Mouse (Mus musculus) brain, adult 2 months (tissue): ENCODE measurements at regions not wholly inside any gene's neighbourhood (a gene's known extent, or its start where the extent isn't known, plus 50 kb on each side); places are given as distances from the start of the nearest gene placed in this dataset.

Experiments used
- DNase-seq: peaks from one replicate; pipeline ENCODE4 v3.0.0; 2011; ENCODE audit warnings: low read depth, low spot score

- no peak for DNase-seq
These were observed 97.6 kb upstream of the Bdnf start for GRCm38 (mm10) chr2:109576946-109577345.

GRCm38 (mm10) chr2:109578870-109579310 is 95.6 kb upstream of the Bdnf start:
- peak; percentile 55 for DNase-seq

DNA sequence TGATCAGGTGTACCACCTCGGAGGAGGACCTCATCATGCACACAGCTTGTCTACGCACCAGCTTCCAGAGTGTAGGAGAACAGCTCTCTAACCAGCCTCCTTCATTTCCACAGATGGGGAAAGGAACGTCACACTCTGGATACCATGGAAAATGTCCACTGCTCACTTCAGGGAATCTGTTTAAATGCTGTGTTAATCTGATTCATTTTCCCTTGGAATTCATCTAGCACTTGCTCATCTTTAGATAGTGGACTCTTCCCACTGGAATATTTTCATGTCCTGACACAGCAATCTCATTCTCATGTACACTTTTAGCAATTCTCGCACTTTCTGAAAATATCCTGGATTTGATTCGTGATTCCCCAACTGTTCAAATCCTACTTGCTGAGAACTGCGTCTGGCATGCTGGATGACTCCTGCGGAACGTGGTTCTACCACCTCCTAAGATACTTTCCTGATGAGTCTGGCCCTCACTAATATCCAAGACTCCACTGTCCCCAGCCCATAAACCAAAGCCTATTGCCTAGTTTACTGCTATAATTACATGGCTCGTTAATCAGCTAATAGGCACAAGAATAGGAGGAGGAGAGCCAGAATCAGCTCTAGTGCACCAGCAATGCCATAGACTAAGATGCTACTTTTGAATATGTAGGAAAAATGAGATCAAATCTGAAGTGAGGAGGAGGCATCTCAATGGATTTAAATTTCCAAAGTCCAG is 56.0 kb upstream of the Bdnf start:
- peak; percentile 82 for DNase-seq

DNA sequence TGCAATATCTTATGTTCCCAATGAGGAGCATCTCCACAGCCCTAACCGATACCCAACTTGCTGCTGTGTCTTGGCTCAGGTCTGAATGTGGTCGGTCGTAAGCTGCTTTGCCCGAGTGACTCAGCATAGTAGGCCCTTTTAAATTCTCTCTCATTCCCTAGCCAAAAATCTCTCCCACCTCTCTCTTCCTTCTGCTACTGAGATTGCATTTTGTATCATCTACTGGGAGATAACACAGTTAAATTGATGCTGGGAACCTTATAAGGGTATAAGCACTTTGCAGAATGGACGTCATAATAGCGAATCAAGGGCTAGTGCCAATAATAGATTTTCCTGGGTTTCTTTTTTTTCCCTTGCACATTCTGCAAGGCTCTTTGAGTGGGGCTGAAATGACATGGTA is 54.8 kb upstream of the Bdnf start:
- DNase-seq = peak; percentile 85

DNA sequence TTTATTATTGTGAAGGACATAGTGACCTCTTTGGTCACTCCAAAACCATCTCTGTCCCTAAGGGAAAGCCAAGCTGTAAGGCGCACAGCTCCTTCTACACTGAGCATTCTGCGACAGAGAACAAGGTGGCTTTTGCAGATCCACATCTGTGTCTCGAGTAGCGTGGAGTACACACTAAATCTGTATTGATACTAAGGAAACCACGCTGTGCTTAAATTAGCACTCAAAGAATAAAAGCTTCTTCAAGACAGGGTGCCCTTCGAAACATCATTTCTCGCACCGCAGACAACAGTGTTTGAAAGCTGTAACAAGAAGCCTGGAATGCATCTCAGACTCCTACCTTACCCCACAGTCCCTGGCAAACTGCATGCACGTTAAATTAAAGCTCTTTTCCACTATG is 52.9 kb upstream of the Bdnf start:
- peak; percentile 7 for DNase-seq
